Mouse (Mus musculus): ENCODE measurements at regions not wholly inside any gene's neighbourhood (a gene's known extent, or its start where the extent isn't known, plus 50 kb on each side); places are given as distances from the start of the nearest gene placed in this dataset.

- no peaks in the 10 kb centered on the region for H3K9me3 ChIP-seq (replicated peaks)
- H3K9ac ChIP-seq = no peak overlapping the region
- H3K36me3 ChIP-seq = no peaks in the 10 kb centered on the region
- no peak overlapping the region for H3K4me3 ChIP-seq
- H3K27ac ChIP-seq = no peak overlapping the region
- no peak for ATAC-seq
- H3K4me2 ChIP-seq = no peak overlapping the region
- 73% methylated on average over 7 of the region's 7 CpGs for WGBS (ENCODE audit: insufficient replicate concordance)
- H3K27me3 ChIP-seq (replicated peaks) = no peaks in the 10 kb centered on the region
- 0 out of 2 replicates have a peak, but pooled peaks cover 4% of the 10 kb centered on the region for H3K4me1 ChIP-seq
Measured at GRCm38 (mm10) chr8:104037611-104038010, 63.8 kb upstream of the Cdh5 start.

GRCm38 (mm10) chr8:104039526-104039925 lies 61.9 kb upstream of the Cdh5 start:
- no peaks in the 10 kb centered on the region for H3K27me3 ChIP-seq (replicated peaks)
- ATAC-seq = peak; percentile 60
- H3K4me2 ChIP-seq = peak overlapping the region; percentile 19
- no peak overlapping the region for H3K9ac ChIP-seq
- H3K4me1 ChIP-seq = 0 out of 2 replicates have a peak, but pooled peaks cover 8% of the 10 kb centered on the region
- no peaks in the 10 kb centered on the region for H3K9me3 ChIP-seq (replicated peaks)
- WGBS (ENCODE audit: insufficient replicate concordance) = 20% methylated on average over 12 of the region's 12 CpGs
- H3K36me3 ChIP-seq = no peaks in the 10 kb centered on the region
- H3K4me3 ChIP-seq = no peak overlapping the region
- no peak overlapping the region for H3K27ac ChIP-seq

- H3K4me3 ChIP-seq = no peak overlapping the region
Measured at GRCm38 (mm10) chr8:104041522-104041921, 59.9 kb upstream of the Cdh5 start.

GRCm38 (mm10) chr8:104042434-104042833 lies 59.0 kb upstream of the Cdh5 start:
- WGBS (ENCODE audit: insufficient replicate concordance) = 5% methylated on average over 8 of the region's 8 CpGs
- peak; percentile 44; the same call in 1 of the 2 replicates for ATAC-seq
- H3K9ac ChIP-seq = no peak overlapping the region
- H3K4me2 ChIP-seq = peak overlapping the region; percentile 14
- H3K27me3 ChIP-seq (replicated peaks) = no peaks in the 10 kb centered on the region
- H3K4me3 ChIP-seq = no peak overlapping the region
- H3K27ac ChIP-seq = no peak overlapping the region
- H3K4me1 ChIP-seq = 0 out of 2 replicates have a peak, but pooled peaks cover 8% of the 10 kb centered on the region
- H3K9me3 ChIP-seq (replicated peaks) = no peaks in the 10 kb centered on the region
- no peaks in the 10 kb centered on the region for H3K36me3 ChIP-seq

More at GRCm38 (mm10) chr8:104041522-104041921, 59.9 kb upstream of the Cdh5 start:
- no peak for ATAC-seq
- Histone ChIP-seq H3K27ac (no peak overlapping the region), H3K4me2 (no peak overlapping the region), H3K36me3 (no peaks in the 10 kb centered on the region), H3K9me3 (replicated peaks) (no peaks in the 10 kb centered on the region), H3K4me1 (0 out of 2 replicates have a peak, but pooled peaks cover 8% of the 10 kb centered on the region), H3K9ac (no peak overlapping the region), H3K27me3 (replicated peaks) (no peaks in the 10 kb centered on the region)
- WGBS (ENCODE audit: insufficient replicate concordance) = 61% methylated on average over 5 of the region's 5 CpGs

GRCm38 (mm10) chr8:104048037-104048436 lies 53.4 kb upstream of the Cdh5 start:
- H3K36me3 ChIP-seq = no peaks in the 10 kb centered on the region
- H3K9me3 ChIP-seq (replicated peaks) = no peaks in the 10 kb centered on the region
- no peaks in the 10 kb centered on the region for H3K27me3 ChIP-seq (replicated peaks)
- H3K4me1 ChIP-seq = no peaks in the 10 kb centered on the region
- H3K27ac ChIP-seq = no peak overlapping the region
- 54% methylated on average over 5 of the region's 5 CpGs for WGBS (ENCODE audit: insufficient replicate concordance)
- no peak overlapping the region for H3K4me3 ChIP-seq
- H3K4me2 ChIP-seq = no peak overlapping the region
- H3K9ac ChIP-seq = no peak overlapping the region
- no peak for ATAC-seq

GRCm38 (mm10) chr8:104049181-104049580 lies 52.2 kb upstream of the Cdh5 start:
- 62% methylated on average over 6 of the region's 6 CpGs for WGBS (ENCODE audit: insufficient replicate concordance)
- no peak overlapping the region for H3K27ac ChIP-seq
- ATAC-seq = no peak
- no peaks in the 10 kb centered on the region for H3K4me1 ChIP-seq
- H3K27me3 ChIP-seq (replicated peaks) = no peaks in the 10 kb centered on the region
- no peak overlapping the region for H3K4me2 ChIP-seq
- no peak overlapping the region for H3K4me3 ChIP-seq
- no peaks in the 10 kb centered on the region for H3K36me3 ChIP-seq
- no peaks in the 10 kb centered on the region for H3K9me3 ChIP-seq (replicated peaks)
- no peak overlapping the region for H3K9ac ChIP-seq

- H3K4me1 ChIP-seq = no peaks in the 10 kb centered on the region
- H3K9ac ChIP-seq = no peak overlapping the region
- ATAC-seq = no peak
- no peaks in the 10 kb centered on the region for H3K9me3 ChIP-seq (replicated peaks)
- H3K4me3 ChIP-seq = no peak overlapping the region
- 24% methylated on average over 15 of the region's 15 CpGs for WGBS (ENCODE audit: insufficient replicate concordance)
- no peaks in the 10 kb centered on the region for H3K36me3 ChIP-seq
- no peaks in the 10 kb centered on the region for H3K27me3 ChIP-seq (replicated peaks)
- no peak overlapping the region for H3K27ac ChIP-seq
- no peak overlapping the region for H3K4me2 ChIP-seq
Measured at GRCm38 (mm10) chr8:104050694-104051539, 50.5 kb upstream of the Cdh5 start.

- WGBS (ENCODE audit: insufficient replicate concordance) = 46% methylated on average over 5 of the region's 5 CpGs
- Histone ChIP-seq H3K9ac (no peak overlapping the region), H3K27ac (no peak overlapping the region), H3K4me2 (no peak overlapping the region), H3K4me3 (no peak overlapping the region), H3K4me1 (no peaks in the 10 kb centered on the region), H3K9me3 (replicated peaks) (no peaks in the 10 kb centered on the region), H3K36me3 (no peaks in the 10 kb centered on the region), H3K27me3 (replicated peaks) (no peaks in the 10 kb centered on the region)
- no peak for ATAC-seq
Measured at GRCm38 (mm10) chr8:104051540-104051882, 49.9 kb upstream of the Cdh5 start.
